Mouse (Mus musculus) Patski (cell line): ENCODE measurements around the gene H2-Ab1. TPM values are rescaled to one million over a fixed set of nuclear protein-coding genes. Genes with fewer than 3 reads are reported as not detected.
"Not testable (repeated sequence)": the region's sequence is repeated elsewhere in the genome, so short reads cannot be mapped to it uniquely, and the experiment has no call there.

Experiments used
- ATAC-seq: fragments of 100-300 bp; one replicate; pipeline ENCODE4 v1.8.0; 2021
- CTCF ChIA-PET: fragments of 350-600 bp; sonication (Branson Sonifier 250); formaldehyde crosslinking; loops from one replicate; lab custom pipeline; 2022; ENCODE audit warnings: inconsistent platforms; lab: Charles Lee
- POLR2A ChIA-PET: fragments of 350-600 bp; sonication (Branson Sonifier 250); formaldehyde crosslinking; loops from one replicate; lab custom pipeline; 2022; ENCODE audit warnings: antibody characterized with exemption, inconsistent platforms; lab: Charles Lee
- DNase-seq: peaks from one replicate; pipeline ENCODE4 v3.0.0-alpha.2; 2011; ENCODE audit warnings: low read depth, low spot score
- H3K27me3 ChIP-seq: fragments of 371-371 bp; one replicate; pipeline ENCODE4 v1.5.1; 2021
- CTCF ChIP-seq: fragments of 100-300 bp; IDR thresholded peaks from one replicate; pipeline ENCODE4 v1.5.1; 2021
- in situ Hi-C: fragments of 300-500 bp; cut with MboI; formaldehyde crosslinking; loops from 3 replicates; pipeline ENCODE4 v1.11.1; 2018; ENCODE audit warnings: low pct_unique_long_range_greater_than_20kb, mixed read lengths
- polyA plus RNA-seq: library from polyadenylated mRNA; unstranded; gene quantifications from one replicate; pipeline ENCODE4 v1.2.3, GENCODE M21; 2021

H2-Ab1 gene
- polyA plus RNA-seq, 1 experiment from 2014 or later, result 0.09 TPM

GRCm38 (mm10) chr17:34218675-34219074 lies 38.8 kb upstream of the H2-Ab1 start:
- ChIA-PET CTCF (interaction anchor here (1.3 to 3.4 kb wide), 3 partner anchors 9 to 16 kb away, joined by 4 to 27 read pairs (median 4); no protein-coding TSS in a partner anchor), POLR2A (no interaction called here)
- ATAC-seq (peak; percentile 54), DNase-seq (no peak)
- TF ChIP-seq CTCF, result no peak
- in situ Hi-C loops, result no loop called here
- no peaks in the 10 kb centered on the region for H3K27me3 ChIP-seq

DNA sequence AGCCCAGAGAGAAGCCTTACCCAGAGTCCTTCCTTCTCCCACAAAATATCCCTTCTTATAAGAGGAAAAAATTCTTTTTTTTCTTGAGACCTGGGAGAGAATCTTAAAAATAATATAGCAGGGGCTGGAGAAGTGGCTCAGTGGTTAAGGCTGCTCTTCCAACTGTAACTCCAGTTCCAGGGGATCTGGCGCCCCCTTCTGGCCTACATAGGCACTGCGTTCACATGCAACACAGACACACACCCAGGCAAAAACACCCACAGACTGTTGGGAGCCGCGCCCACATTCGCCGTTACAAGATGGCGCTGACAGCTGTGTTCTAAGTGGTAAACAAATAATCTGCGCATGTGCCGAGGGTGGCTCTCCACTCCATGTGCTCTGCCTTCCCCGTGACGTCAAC lies 38.4 kb upstream of the H2-Ab1 start:
- DNase-seq, H3K27me3 ChIP-seq, in situ Hi-C loops, POLR2A ChIA-PET: not testable (repeated sequence)
- ATAC-seq, result peak; percentile 31
- CTCF ChIA-PET, result interaction anchor here (1.0 to 3.4 kb wide), 4 partner anchors 10 to 48 kb away, joined by 3 to 27 read pairs (median 4); no protein-coding TSS in a partner anchor

GRCm38 (mm10) chr17:34219801-34220200 lies 37.7 kb upstream of the H2-Ab1 start:
- H3K27me3 ChIP-seq, in situ Hi-C loops, DNase-seq, POLR2A ChIA-PET, ATAC-seq: not testable (repeated sequence)
- CTCF ChIA-PET, result interaction anchor here (1.0 to 3.4 kb wide), 2 partner anchors 15 to 49 kb away, joined by 3 to 27 read pairs; no protein-coding TSS in a partner anchor

DNA sequence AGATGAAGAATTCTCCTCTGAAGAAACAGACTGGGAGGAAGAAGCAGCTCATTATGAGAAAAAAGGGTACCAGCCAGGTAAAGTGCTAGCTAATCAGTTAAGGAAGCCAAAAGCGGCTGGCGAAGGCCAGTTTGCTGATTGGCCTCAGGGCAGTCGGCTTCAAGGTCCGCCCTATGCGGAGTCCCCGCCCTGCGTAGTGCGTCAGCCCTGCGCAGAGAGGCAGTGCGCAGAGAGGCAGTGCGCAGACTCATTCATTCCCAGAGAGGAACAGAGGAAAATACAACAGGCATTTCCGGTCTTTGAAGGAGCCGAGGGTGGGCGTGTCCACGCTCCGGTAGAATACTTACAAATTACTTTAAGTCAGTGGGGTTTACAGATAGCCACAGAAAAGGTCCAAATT lies 37.1 kb upstream of the H2-Ab1 start:
- DNase-seq, CTCF ChIA-PET, ATAC-seq, in situ Hi-C loops, H3K27me3 ChIP-seq, POLR2A ChIA-PET: not testable (repeated sequence)

GRCm38 (mm10) chr17:34224816-34225215 lies 32.7 kb upstream of the H2-Ab1 start:
- ATAC-seq, result no peak
- H3K27me3 ChIP-seq, result no peaks in the 10 kb centered on the region
- ChIA-PET CTCF (interaction anchor here (1.1 to 2.5 kb wide), 4 partner anchors 10 to 54 kb away, joined by 3 to 17 read pairs (median 4); no protein-coding TSS in a partner anchor), POLR2A (interaction anchor here (0.8 kb wide), 1 partner anchor 10 kb away, joined by 3 read pairs; no protein-coding TSS in a partner anchor)
- DNase-seq, result no peak
- in situ Hi-C loops, result no loop called here
- TF ChIP-seq CTCF, result no peak

GRCm38 (mm10) chr17:34225426-34225825 lies 32.1 kb upstream of the H2-Ab1 start:
- in situ Hi-C loops, result no loop called here

DNA sequence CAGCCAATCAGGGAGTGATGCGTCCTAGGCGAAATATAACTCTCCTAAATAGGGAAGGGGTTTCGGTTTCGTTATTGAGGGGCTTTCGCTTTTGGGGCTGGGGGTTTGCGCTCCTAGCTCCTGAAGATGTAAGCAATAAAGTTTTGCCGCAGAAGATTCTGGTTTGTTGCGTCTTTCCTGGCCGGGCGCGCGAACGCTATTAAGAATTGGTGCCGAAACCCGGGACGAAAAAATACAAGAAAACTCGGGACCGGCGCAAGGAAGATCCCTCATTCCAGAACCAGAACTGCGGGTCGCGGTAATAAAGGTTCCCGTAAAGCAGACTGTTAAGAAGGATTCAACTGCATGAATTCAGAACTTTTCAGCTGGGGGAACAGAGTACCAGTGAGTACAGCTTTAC lies 31.6 kb upstream of the H2-Ab1 start:
- CTCF ChIA-PET, result interaction anchor here (2.5 kb wide), 1 partner anchor 9 kb away, joined by 17 read pairs; no protein-coding TSS in a partner anchor
- ATAC-seq, in situ Hi-C loops: not testable (repeated sequence)

More at GRCm38 (mm10) chr17:34225426-34225825, 32.1 kb upstream of the H2-Ab1 start:
- DNase-seq (no peak), ATAC-seq (no peak)
- H3K27me3 ChIP-seq, result no peaks in the 10 kb centered on the region
- no peak for TF ChIP-seq CTCF
- CTCF ChIA-PET, result interaction anchor here (2.5 kb wide), 1 partner anchor 10 kb away, joined by 17 read pairs; no protein-coding TSS in a partner anchor
- POLR2A ChIA-PET, result no interaction called here

GRCm38 (mm10) chr17:34230971-34231370 lies 26.5 kb upstream of the H2-Ab1 start:
- POLR2A ChIA-PET, H3K27me3 ChIP-seq, CTCF ChIA-PET, ATAC-seq, in situ Hi-C loops, DNase-seq: not testable (repeated sequence)

More for the DNA sequence above, 31.6 kb upstream of the H2-Ab1 start:
- H3K27me3 ChIP-seq, DNase-seq, POLR2A ChIA-PET: not testable (repeated sequence)

- in situ Hi-C loops, ATAC-seq, POLR2A ChIA-PET, H3K27me3 ChIP-seq, DNase-seq: not testable (repeated sequence)
- CTCF ChIA-PET, result interaction anchor here (1.6 kb wide), 1 partner anchor 23 kb away, joined by 5 read pairs; no protein-coding TSS in a partner anchor
Observed at GRCm38 (mm10) chr17:34232021-34232420, 25.5 kb upstream of the H2-Ab1 start.

DNA sequence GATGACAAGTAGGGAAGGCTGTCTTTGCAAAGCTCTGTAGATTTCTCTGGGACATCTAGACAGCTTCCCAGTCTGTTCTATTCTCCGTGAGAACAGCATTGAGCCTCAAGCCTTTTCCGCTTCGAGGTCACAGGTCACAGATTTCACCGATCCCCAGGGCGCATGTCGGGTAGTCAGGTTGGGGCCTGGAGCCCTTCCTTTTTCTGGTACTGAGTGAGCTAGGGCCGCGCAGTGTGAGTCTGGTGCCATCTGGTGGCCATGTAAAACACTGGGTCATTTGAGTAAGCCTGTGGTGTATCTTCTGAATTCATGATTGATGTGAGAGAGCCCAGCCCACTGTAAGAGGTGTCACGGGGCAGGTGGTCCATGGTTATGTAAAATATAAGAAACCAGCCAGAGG lies 22.6 kb upstream of the H2-Ab1 start:
- ChIA-PET CTCF (interaction anchor here (0.6 to 8.0 kb wide), 19 partner anchors 10 to 194 kb away, joined by 3 to 90 read pairs (median 3); no protein-coding TSS in a partner anchor), POLR2A (interaction anchor here (1.0 to 1.5 kb wide), 2 partner anchors 11 to 64 kb away, joined by 3 to 4 read pairs; no protein-coding TSS in a partner anchor)
- TF ChIP-seq CTCF, result peak; percentile 95
- peaks cover 3% of the 10 kb centered on the region for H3K27me3 ChIP-seq
- no peak for ATAC-seq
- no peak for DNase-seq
- in situ Hi-C loops, result no loop called here

DNA sequence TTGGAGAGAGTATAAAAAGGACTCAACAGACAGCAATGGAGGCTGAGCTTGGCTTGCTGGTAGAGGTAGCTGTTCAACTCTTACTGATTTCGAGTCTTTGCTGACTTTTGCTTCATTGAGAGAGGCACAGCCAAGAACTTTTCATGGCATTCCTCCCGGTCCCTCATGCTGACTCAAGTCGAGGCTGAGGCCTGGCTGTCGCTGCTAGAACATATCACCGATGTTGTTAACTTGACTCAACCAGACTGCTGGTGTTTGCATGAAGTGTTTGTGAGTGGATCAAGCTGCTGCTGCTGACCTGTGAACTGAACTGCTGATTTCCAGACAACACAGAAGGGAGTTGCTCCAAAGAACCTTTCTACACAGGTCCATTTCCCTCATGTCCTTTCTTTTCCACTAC lies 20.8 kb upstream of the H2-Ab1 start:
- ATAC-seq (no peak), DNase-seq (no peak)
- in situ Hi-C loops, result no loop called here
- ChIA-PET CTCF (interaction anchor here (3.2 to 8.0 kb wide), 2 partner anchors 13 to 65 kb away, joined by 9 to 90 read pairs; no protein-coding TSS in a partner anchor), POLR2A (no interaction called here)
- H3K27me3 ChIP-seq, result peaks cover 11% of the 10 kb centered on the region
- no peak for TF ChIP-seq CTCF
